Mouse (Mus musculus): Measurements from ENCODE around the gene Spdye4b.

DNA sequence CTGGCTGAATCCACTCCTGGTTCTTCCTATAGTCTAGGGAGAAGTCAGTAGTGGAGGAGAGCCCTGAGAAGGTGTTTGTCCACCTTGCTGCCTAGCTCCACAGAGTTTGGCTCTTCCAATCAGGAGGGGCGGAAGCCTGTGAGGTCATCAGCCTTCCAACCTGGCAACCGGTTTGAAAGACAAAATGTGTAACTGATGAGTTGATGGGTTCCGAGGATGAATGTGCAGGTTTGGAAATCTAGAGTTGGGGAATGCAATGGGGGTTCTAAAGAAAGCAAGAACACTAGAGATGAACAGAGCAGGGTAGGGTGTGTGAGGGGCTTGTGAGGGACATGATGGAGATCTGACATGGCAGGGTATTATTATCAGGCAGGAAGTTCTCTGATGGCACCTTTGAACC, 46.0 kb downstream of the Spdye4b start, which contains the start of gene Spdye4a:
- TF ChIP-seq POLR2A (IDR thresholded peaks at IDR 0.05; ENCODE audit: borderline replicate concordance, control insufficient read depth, low read depth, low read length): no peak
- no peak for TF ChIP-seq CTCF (IDR thresholded peaks at IDR 0.05; ENCODE audit: control insufficient read depth, insufficient read depth, low read length)

Data from bone marrow, adult 2 months (tissue).